In the genomic region with DNA sequence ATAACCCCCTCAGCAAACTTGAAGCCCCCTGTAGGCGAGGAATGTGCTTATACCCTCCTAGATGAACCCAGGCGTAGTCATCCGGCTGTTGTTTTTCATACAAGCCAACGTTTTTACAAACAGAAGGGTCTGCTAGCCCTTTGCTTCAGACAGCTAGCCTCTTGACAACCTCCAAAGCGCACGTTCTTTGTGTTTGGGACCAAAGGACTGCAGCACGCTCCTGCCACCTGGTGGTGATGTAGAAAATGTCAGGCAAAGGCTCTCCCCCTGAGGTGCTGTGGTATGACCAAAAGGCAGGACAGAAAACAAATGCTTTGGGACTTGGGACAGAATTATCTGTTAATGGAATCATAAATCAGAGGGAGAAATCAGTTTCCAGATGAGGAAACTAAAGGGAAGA, we compare ENCODE assay signal across 9 mouse cellular contexts.
A peak's percentile ranks its signal among the peaks of the same experiment; 100 is the strongest.
DNase-seq lines count a peak whose midpoint lies in the region; ATAC-seq and TF ChIP-seq lines count a peak whose summit lies in the region.
"Had no signal": no experiment of that assay in that cellular context is flagged by ENCODE, and none has a peak within 500 bp of the region (broad histone marks: within the 10 kb centered on the region; RNA-seq: fewer than 3 reads in every experiment).

No protein-coding gene starts in this region.

- H3K27ac ChIP-seq in embryonic fibroblast, embryonic 13.5 days (ENCODE audit: insufficient read depth, low read length): no peak overlapping the region
- H3K27ac ChIP-seq in heart, embryonic 14.5 days (replicated peaks in 1 of 2; ENCODE audit: control insufficient read depth in 1 of 2, insufficient read depth in 1 of 2, low read depth in 2 of 2, low read length in 2 of 2): no peak overlapping the region
- H3K27ac ChIP-seq in lung, embryonic 14.5 days (ENCODE audit: low read depth): no peak overlapping the region
- H3K27ac ChIP-seq: embryonic facial prominence, embryonic 15.5 days had no signal

- no peaks in the 10 kb centered on the region for H3K27me3 ChIP-seq in C2C12 (ENCODE audit: control insufficient read depth, insufficient read depth, insufficient read length)
- H3K27me3 ChIP-seq in heart, embryonic 14.5 days (ENCODE audit: control insufficient read depth, insufficient read depth, low read length): no peaks in the 10 kb centered on the region
- no peaks in the 10 kb centered on the region for H3K27me3 ChIP-seq in lung, embryonic 14.5 days (ENCODE audit: insufficient read depth, low read length)
- H3K27me3 ChIP-seq: embryonic facial prominence, embryonic 15.5 days had no signal

- 3% methylated on average over 7 of the region's 7 CpGs for WGBS in heart, embryonic 14.5 days
- WGBS in lung, embryonic 14.5 days: 3% methylated on average over 7 of the region's 7 CpGs

- peak; percentile 43 for TF ChIP-seq CTCF in C2C12 (IDR thresholded peaks at IDR 0.05; ENCODE audit: control insufficient read depth, insufficient read depth, insufficient read length)
- TF ChIP-seq CTCF in embryonic fibroblast, embryonic 13.5 days (IDR thresholded peaks at IDR 0.05; ENCODE audit: borderline replicate concordance, insufficient read depth, low read length): peak; percentile 97
- peak; percentile 97 for TF ChIP-seq CTCF in lung, embryonic 14.5 days (IDR thresholded peaks at IDR 0.05; ENCODE audit: low read depth)

- H3K4me3 ChIP-seq in C2C12 (ENCODE audit: insufficient read depth, poor library complexity, severe bottlenecking): no peak overlapping the region
- no peak overlapping the region for H3K4me3 ChIP-seq in embryonic fibroblast, embryonic 13.5 days (ENCODE audit: insufficient read depth, low read length)
- no peak overlapping the region for H3K4me3 ChIP-seq in heart, embryonic 14.5 days (ENCODE audit: control insufficient read depth in 1 of 2, insufficient read depth in 1 of 2, low read depth in 1 of 2, low read length in 2 of 2)
- no peak overlapping the region for H3K4me3 ChIP-seq in lung, embryonic 14.5 days (ENCODE audit: low read depth, low read length)
- H3K4me3 ChIP-seq: embryonic facial prominence, embryonic 15.5 days had no signal

- H3K36me3 ChIP-seq in C2C12 (ENCODE audit: control insufficient read depth, insufficient read depth): no peaks in the 10 kb centered on the region
- H3K36me3 ChIP-seq in heart, embryonic 14.5 days (ENCODE audit: control insufficient read depth, insufficient read depth, low read length): no peaks in the 10 kb centered on the region
- H3K36me3 ChIP-seq in lung, embryonic 14.5 days (ENCODE audit: insufficient read depth): no peaks in the 10 kb centered on the region
- H3K36me3 ChIP-seq: embryonic facial prominence, embryonic 15.5 days had no signal

- H3K9me3 ChIP-seq in heart, embryonic 14.5 days (ENCODE audit: control insufficient read depth, low read length): no peaks in the 10 kb centered on the region
- H3K9me3 ChIP-seq in lung, embryonic 14.5 days (ENCODE audit: low read depth, low read length): no peaks in the 10 kb centered on the region
- H3K9me3 ChIP-seq: embryonic facial prominence, embryonic 15.5 days had no signal

- 0 out of 2 replicates have a peak overlapping the region, but pooled peaks have one; percentile 17 for H3K4me2 ChIP-seq in heart, embryonic 14.5 days (ENCODE audit: low read length)
- H3K4me2 ChIP-seq in lung, embryonic 14.5 days: no peak overlapping the region; the same call in 1 of the 2 replicates
- H3K4me2 ChIP-seq: embryonic facial prominence, embryonic 15.5 days had no signal

- no peak for ATAC-seq in heart, embryonic 14.5 days (ENCODE audit: insufficient number of reproducible peaks, insufficient read depth, low FRiP score, low read depth)
- peak; percentile 80 for ATAC-seq in lung, embryonic 14.5 days (ENCODE audit: insufficient read depth)

- TF ChIP-seq POLR2A in embryonic fibroblast, embryonic 13.5 days (IDR thresholded peaks at IDR 0.05; ENCODE audit: low read depth, low read length): no peak

- H3K79me2 ChIP-seq in C2C12 (ENCODE audit: control insufficient read depth, insufficient read depth): no peaks in the 10 kb centered on the region

- H3K9ac ChIP-seq in heart, embryonic 14.5 days (ENCODE audit: low read length): no peak overlapping the region
- H3K9ac ChIP-seq in lung, embryonic 14.5 days: no peak overlapping the region
- H3K9ac ChIP-seq: embryonic facial prominence, embryonic 15.5 days had no signal

- no peaks in the 10 kb centered on the region for H3K79me3 ChIP-seq in C2C12 (ENCODE audit: low read depth)

- H3K4me1 ChIP-seq in embryonic fibroblast, embryonic 13.5 days (ENCODE audit: control insufficient read depth, insufficient read depth, low read length): no peaks in the 10 kb centered on the region
- no peaks in the 10 kb centered on the region for H3K4me1 ChIP-seq in heart, embryonic 14.5 days (ENCODE audit: control insufficient read depth in 2 of 2, insufficient read depth in 2 of 2, low read length in 2 of 2)
- H3K4me1 ChIP-seq in lung, embryonic 14.5 days (ENCODE audit: insufficient read depth): no peaks in the 10 kb centered on the region
- H3K4me1 ChIP-seq: embryonic facial prominence, embryonic 15.5 days had no signal

- H3ac ChIP-seq in C2C12 (ENCODE audit: control insufficient read depth, insufficient read length, low read depth): no peak overlapping the region

- DNase-seq in adrenal gland, postnatal 4 days (ENCODE audit: low spot score in 2 of 2): peak; percentile 55 to 61
- DNase-seq in kidney, postnatal 4 days: peak; percentile 81 to 82
- peak; percentile 91 for DNase-seq in lung, embryonic 14.5 days
- peak; percentile 70 for DNase-seq in ovary, postnatal 14 days (ENCODE audit: low spot score)
- DNase-seq in thymus, postnatal 25 days: peak; percentile 71

TF ChIP-seq in C2C12, 6 proteins besides CTCF, POLR2A, EP300 and RAD21:
- TF ChIP-seq MYOD1 (IDR thresholded peaks at IDR 0.05; ENCODE audit: control insufficient read depth, insufficient read length, low read depth) (no peak), MYOG (IDR thresholded peaks at IDR 0.05; ENCODE audit: control insufficient read depth, extremely low read depth, insufficient read length) (no peak), MAX (IDR thresholded peaks at IDR 0.05) (no peak), FOSL1 (IDR thresholded peaks at IDR 0.05; ENCODE audit: insufficient read depth, low read length, poor library complexity, severe bottlenecking) (no peak), CEBPB (IDR thresholded peaks at IDR 0.05; ENCODE audit: low read depth) (no peak), USF1 (IDR thresholded peaks at IDR 0.05; ENCODE audit: low read depth) (no peak)

Comparison
In these comparisons a context has a peak if more than half of its experiments do, and no peak if none do; other contexts are left out.
1. CTCF ChIP-seq: peak in every context shown above with its lines; median percentile 97 in embryonic fibroblast, embryonic 13.5 days; 97 in lung, embryonic 14.5 days; 43 in C2C12.